ENCODE assay signal across 7 mouse cellular contexts in the genomic region with DNA sequence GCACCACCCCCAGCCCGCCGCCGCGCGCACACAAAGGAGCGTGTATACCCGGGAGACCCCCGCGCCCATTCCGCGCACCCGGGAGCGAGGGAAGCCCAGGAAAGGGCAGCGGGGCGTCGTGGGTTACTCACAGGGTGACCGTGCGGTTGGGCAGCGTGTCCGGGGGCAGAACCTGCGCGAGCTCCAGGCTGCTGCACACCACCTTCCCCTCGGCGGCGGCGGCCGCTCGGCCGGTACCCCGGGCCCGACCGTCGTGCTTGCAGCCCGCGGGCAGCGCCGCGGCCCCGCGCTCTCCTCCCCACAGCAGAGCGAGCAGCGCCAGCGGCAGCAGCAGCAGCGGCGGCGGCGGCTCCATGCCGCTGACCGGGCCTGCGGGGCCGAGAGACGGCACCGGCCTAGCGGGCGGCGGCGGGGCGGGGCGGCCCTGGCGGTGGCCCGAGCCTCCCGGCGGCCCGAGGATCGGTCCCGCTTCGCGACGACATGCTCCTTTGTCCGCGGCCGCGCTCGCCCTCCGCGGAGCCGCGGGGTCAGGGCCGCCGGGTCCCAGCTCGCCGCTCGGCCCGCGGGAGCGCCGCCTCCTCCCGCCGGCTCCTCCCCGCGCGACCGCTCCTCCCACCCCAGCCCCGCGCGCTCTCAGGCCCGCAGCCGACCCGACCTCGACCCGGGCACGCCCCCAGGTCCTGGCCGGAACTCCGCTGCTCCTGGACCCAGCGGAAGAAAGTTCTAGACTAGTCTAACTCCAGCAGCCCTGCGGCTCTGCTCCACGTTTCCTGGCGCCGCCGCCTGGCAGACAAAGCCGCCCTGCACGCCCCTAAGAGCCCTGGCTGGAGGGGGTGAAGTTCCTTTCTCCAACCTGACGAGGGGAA. TPM values are rescaled to one million over a fixed set of nuclear protein-coding genes. Genes with fewer than 3 reads are reported as not detected.
A peak's percentile ranks its signal among the peaks of the same experiment; 100 is the strongest.
DNase-seq lines count a peak whose midpoint lies in the region; ATAC-seq and TF ChIP-seq lines count a peak whose summit lies in the region.

A gene (minus strand): TSS at position 586 of the 866 bp plus-strand sequence.

- no peaks in the 10 kb centered on the region for H3K36me3 ChIP-seq in hindbrain, embryonic 15.5 days
- no peaks in the 10 kb centered on the region for H3K36me3 ChIP-seq in small intestine, adult 2 months (ENCODE audit: control insufficient read depth, insufficient read depth, low read length)

- DNase-seq in adrenal gland, adult 2 months = peak; percentile 94
- peak; percentile 92 for DNase-seq in gastrocnemius, adult 2 months
- DNase-seq in left cerebral cortex, postnatal 14 days (ENCODE audit: low spot score in 2 of 2) = peak in 1 of 2 experiments; percentile 53

- WGBS in hindbrain, embryonic 15.5 days = under 1% methylated on average over 77 of the region's 113 CpGs
- 1% methylated on average over 105 of the region's 113 CpGs for WGBS in small intestine, adult 2 months

- H3K27ac ChIP-seq in gastrocnemius, adult 2 months = peak within 1 kb of the TSS; percentile 80
- peak within 1 kb of the TSS; percentile 78 for H3K27ac ChIP-seq in hindbrain, embryonic 15.5 days (replicated peaks)
- peak within 1 kb of the TSS; percentile 99 for H3K27ac ChIP-seq in small intestine, adult 2 months (ENCODE audit: insufficient read depth, low read depth, low read length)

- peaks cover 27% of the 10 kb centered on the region for H3K4me1 ChIP-seq in hindbrain, embryonic 15.5 days (replicated peaks)
- H3K4me1 ChIP-seq in small intestine, adult 2 months (ENCODE audit: control insufficient read depth, insufficient read depth, insufficient read length, low read length) = no peaks in the 10 kb centered on the region; the same call in 1 of the 2 replicates

- peak; percentile 81 for TF ChIP-seq POLR2A in small intestine, adult 2 months (IDR thresholded peaks at IDR 0.05; ENCODE audit: low read depth, low read length)

- intact Hi-C loops in gastrocnemius, adult 2 months (cut with DNase I) = no loop called here
- intact Hi-C loops in left cerebral cortex, postnatal 14 days (cut with DNase I) = loop anchor here (10.0 kb wide), 1 partner anchor 156 kb away; no protein-coding TSS in a partner anchor

- H3K9ac ChIP-seq in hindbrain, embryonic 15.5 days = peak within 1 kb of the TSS; percentile 92

- peak within 1 kb of the TSS; percentile 94 for H3K4me3 ChIP-seq in gastrocnemius, adult 2 months
- H3K4me3 ChIP-seq in hindbrain, embryonic 15.5 days = peak within 1 kb of the TSS; percentile 99
- peak within 1 kb of the TSS; percentile 90 for H3K4me3 ChIP-seq in small intestine, adult 2 months (ENCODE audit: low read depth, low read length)

- no peak; the same call in 1 of the 2 replicates for TF ChIP-seq CTCF in gastrocnemius, adult 2 months (IDR thresholded peaks at IDR 0.05)
- no peak for TF ChIP-seq CTCF in small intestine, adult 2 months (IDR thresholded peaks at IDR 0.05; ENCODE audit: extremely low read depth, insufficient read length, insufficient replicate concordance, low read depth, low read length)

- peak; percentile 93 for ATAC-seq in common myeloid progenitor, adult 5-6 weeks (replicated peaks; ENCODE audit: low read depth, poor library complexity, severe bottlenecking)
- peak; percentile 90 for ATAC-seq in hindbrain, embryonic 15.5 days (ENCODE audit: low FRiP score, low read depth)
- peak; percentile 88 for ATAC-seq in megakaryocyte progenitor cell, adult 5-6 weeks (replicated peaks; ENCODE audit: poor library complexity)

- peak within 1 kb of the TSS; percentile 85 for H3K4me2 ChIP-seq in hindbrain, embryonic 15.5 days

- no peaks in the 10 kb centered on the region for H3K9me3 ChIP-seq in hindbrain, embryonic 15.5 days

- H3K27me3 ChIP-seq in hindbrain, embryonic 15.5 days = no peaks in the 10 kb centered on the region
- H3K27me3 ChIP-seq in small intestine, adult 2 months (ENCODE audit: control insufficient read depth, insufficient read depth, low read length) = no peaks in the 10 kb centered on the region

RNA-seq across cellular contexts. Expression of the gene that starts here (rescaled TPM):
- total RNA-seq in adrenal gland, adult 2 months (2021) = 10 to 100 TPM; 52.6 to 62.9 TPM
- polyA plus RNA-seq in adrenal gland, adult 2 months (2012; rRNA removed) = 29.4 and 43.3 TPM in 2 replicates
- total RNA-seq in common myeloid progenitor, adult 5-6 weeks (2017) = 9.1 and 9.8 TPM in 2 replicates
- 10 to 100 TPM in 1 of 2 experiments, 1 to 10 TPM in 1; 9.8 to 13.2 TPM for total RNA-seq in gastrocnemius, adult 2 months (2021)
- polyA plus RNA-seq in hindbrain, embryonic 15.5 days (2015; fragmentation: Nextera tagmentation; extraction: Ambion mirVana) = 16.1 TPM in 2 replicates
- total RNA-seq in left cerebral cortex, postnatal 14 days (2021) = 10 to 100 TPM; 31.4 to 33.1 TPM
- total RNA-seq in megakaryocyte progenitor cell, adult 5-6 weeks (2015) = 5.4 and 7.4 TPM in 2 replicates
- total RNA-seq in megakaryocyte progenitor cell, adult 5-6 weeks (2017) = 4.0 and 4.7 TPM in 2 replicates
- polyA plus RNA-seq in small intestine, adult 2 months (2012; rRNA removed) = 11.0 and 18.2 TPM in 2 replicates
